Mouse (Mus musculus) forebrain, embryonic 14.5 days (tissue): ENCODE measurements around the gene Tbc1d30. TPM values are rescaled to one million over a fixed set of nuclear protein-coding genes. Genes with fewer than 3 reads are reported as not detected.

Source experiments
- ATAC-seq: fragments of 200-750 bp; cut with Nextera tagmentation; 2 replicates; pipeline ENCODE4 v1.8.0; 2017; ENCODE audit warnings: mild to moderate bottlenecking, moderate library complexity
- DNase-seq: peaks from one replicate; pipeline ENCODE4 v3.0.0-alpha.2; 2015; ENCODE audit warnings: low spot score
- H3K27ac ChIP-seq: fragments of 300-500 bp; sonication (generic); 2 replicates; pipeline ENCODE4 v1.5.1; 2014; ENCODE audit warnings: low read depth, mild to moderate bottlenecking, control low read depth, low read length, moderate library complexity
- H3K27me3 ChIP-seq: fragments of 300-500 bp; sonication (generic); replicated peaks from 2 replicates; pipeline ENCODE4 v1.6.1; 2014; ENCODE audit warnings: low read length, control low read depth, mixed read lengths; ENCODE audit not compliant: control insufficient read depth, insufficient read depth
- H3K36me3 ChIP-seq: fragments of 300-500 bp; sonication (generic); 2 replicates; pipeline ENCODE4 v1.6.1; 2014; ENCODE audit warnings: low read length, control low read depth; ENCODE audit not compliant: control insufficient read depth, insufficient read depth
- H3K4me1 ChIP-seq: fragments of 300-500 bp; sonication (generic); 2 replicates; pipeline ENCODE4 v1.6.1; 2014; ENCODE audit warnings: antibody characterized with exemption, low read length, control low read depth; ENCODE audit not compliant: control insufficient read depth, insufficient read depth
- H3K4me2 ChIP-seq: fragments of 300-500 bp; sonication (generic); 2 replicates; pipeline ENCODE4 v1.6.1; 2014; ENCODE audit warnings: mild to moderate bottlenecking, control low read depth, low read length
- H3K4me3 ChIP-seq: fragments of 300-500 bp; sonication (generic); 2 replicates; pipeline ENCODE4 v1.5.1; 2014; ENCODE audit warnings: low read depth, low read length, control low read depth
- H3K9ac ChIP-seq: fragments of 300-500 bp; sonication (generic); 2 replicates; pipeline ENCODE4 v1.6.1; 2014; ENCODE audit warnings: mild to moderate bottlenecking, low read length, control low read depth, moderate library complexity
- H3K9me3 ChIP-seq: fragments of 300-500 bp; sonication (generic); replicated peaks from 2 replicates; pipeline ENCODE4 v1.6.1; 2016; ENCODE audit warnings: low read length, control low read depth, mixed read lengths; ENCODE audit not compliant: control insufficient read depth
- WGBS: fragments of 180-500 bp; shearing (Covaris S2); extraction: QIAGEN DNeasy Blood & Tissue Kit; methylation state at CpG from one replicate; pipeline ENCODE4 v1.1.7; 2014; 5-methylcytosine and 5-hydroxymethylcytosine counted together
- polyA plus RNA-seq: library from polyadenylated mRNA; unstranded; fragments of >200 nt; fragmentation: Nextera tagmentation; extraction: Ambion mirVana; gene quantifications from 2 replicates; pipeline ENCODE4 v1.2.1, GENCODE M21; 2014

Tbc1d30 gene
- polyA plus RNA-seq, 1 experiment from 2014 or later: 9.3 TPM

- H3K27ac ChIP-seq: no peak overlapping the region
- no peaks in the 10 kb centered on the region for H3K27me3 ChIP-seq
- peaks cover 17% of the 10 kb centered on the region for H3K36me3 ChIP-seq
- H3K4me1 ChIP-seq: peaks cover 6% of the 10 kb centered on the region; the same call in 1 of the 2 replicates
- 94% methylated on average over 18 of the region's 18 CpGs for WGBS
- H3K9me3 ChIP-seq: no peaks in the 10 kb centered on the region
- ATAC-seq: no peak
- H3K4me2 ChIP-seq: no peak overlapping the region
- DNase-seq: no peak
- H3K9ac ChIP-seq: no peak overlapping the region
- no peak overlapping the region for H3K4me3 ChIP-seq
These were observed 17.8 kb upstream of the Tbc1d30 start for GRCm38 (mm10) chr10:121368783-121369465.

DNA sequence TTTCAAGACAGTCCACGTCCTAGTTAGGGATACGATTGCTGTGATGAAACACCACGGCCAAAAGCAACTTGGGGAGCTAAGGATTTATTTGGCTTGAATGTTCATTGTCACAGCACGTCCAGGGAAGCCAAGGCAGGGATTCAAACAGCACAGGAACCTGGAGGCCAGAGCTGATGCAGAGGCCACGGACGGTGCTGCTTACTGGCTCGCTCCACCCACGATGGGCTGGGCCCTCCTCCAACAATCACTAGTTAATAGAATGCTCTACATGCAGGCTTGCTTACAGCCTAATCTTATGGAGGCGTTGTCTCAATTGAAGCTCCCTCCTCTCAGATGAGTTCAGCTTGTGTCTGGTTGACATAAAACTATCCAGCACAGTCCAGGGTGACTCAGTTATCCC is 16.7 kb upstream of the Tbc1d30 start:
- no peaks in the 10 kb centered on the region for H3K9me3 ChIP-seq
- peaks cover 8% of the 10 kb centered on the region; the same call in 1 of the 2 replicates for H3K36me3 ChIP-seq
- DNase-seq (no peak), ATAC-seq (no peak)
- H3K4me1 ChIP-seq: peaks cover 6% of the 10 kb centered on the region; the same call in 1 of the 2 replicates
- no peak overlapping the region for H3K27ac ChIP-seq
- H3K9ac ChIP-seq: no peak overlapping the region
- 87% methylated on average over 9 of the region's 9 CpGs for WGBS
- no peaks in the 10 kb centered on the region for H3K27me3 ChIP-seq
- no peak overlapping the region for H3K4me3 ChIP-seq
- H3K4me2 ChIP-seq: no peak overlapping the region

DNA sequence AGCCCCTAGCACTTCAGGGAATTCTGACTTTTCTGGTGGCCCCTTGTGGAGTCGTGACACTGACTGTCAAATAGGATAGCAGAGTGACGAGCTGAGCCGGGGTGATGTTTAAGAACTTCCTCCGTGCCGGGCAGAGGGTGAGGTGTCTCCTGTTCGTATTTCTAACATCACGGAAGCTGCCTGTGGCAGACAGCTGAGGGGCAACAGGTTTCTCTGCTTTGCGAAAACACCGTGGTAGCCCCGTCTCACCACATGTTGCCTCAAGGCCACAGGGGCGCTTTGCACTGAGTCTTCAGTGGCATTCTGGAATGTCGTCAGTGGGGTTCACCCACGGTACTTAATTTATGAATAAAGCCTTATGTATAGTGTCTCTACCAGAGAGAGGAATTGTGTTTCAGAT is 16.2 kb upstream of the Tbc1d30 start:
- ATAC-seq: no peak

GRCm38 (mm10) chr10:121365781-121366272 is 14.7 kb upstream of the Tbc1d30 start:
- Histone ChIP-seq H3K9ac (peak overlapping the region; percentile 85), H3K27ac (no peak overlapping the region), H3K4me3 (peak overlapping the region; percentile 96), H3K4me2 (peak overlapping the region; percentile 87), H3K9me3 (no peaks in the 10 kb centered on the region), H3K4me1 (peaks cover 6% of the 10 kb centered on the region; the same call in 1 of the 2 replicates), H3K36me3 (no peaks in the 10 kb centered on the region; the same call in 1 of the 2 replicates), H3K27me3 (no peaks in the 10 kb centered on the region)
- ATAC-seq: no peak
- 7% methylated on average over 8 of the region's 9 CpGs for WGBS
- DNase-seq: no peak

More for the DNA sequence above, 16.2 kb upstream of the Tbc1d30 start:
- no peak overlapping the region for H3K4me3 ChIP-seq
- no peak overlapping the region for H3K27ac ChIP-seq
- no peaks in the 10 kb centered on the region for H3K27me3 ChIP-seq
- H3K4me1 ChIP-seq: peaks cover 6% of the 10 kb centered on the region; the same call in 1 of the 2 replicates
- no peak overlapping the region for H3K9ac ChIP-seq
- no peaks in the 10 kb centered on the region for H3K9me3 ChIP-seq
- WGBS: 88% methylated on average over 13 of the region's 13 CpGs
- peaks cover 8% of the 10 kb centered on the region; the same call in 1 of the 2 replicates for H3K36me3 ChIP-seq
- no peak overlapping the region for H3K4me2 ChIP-seq
- DNase-seq: no peak

DNA sequence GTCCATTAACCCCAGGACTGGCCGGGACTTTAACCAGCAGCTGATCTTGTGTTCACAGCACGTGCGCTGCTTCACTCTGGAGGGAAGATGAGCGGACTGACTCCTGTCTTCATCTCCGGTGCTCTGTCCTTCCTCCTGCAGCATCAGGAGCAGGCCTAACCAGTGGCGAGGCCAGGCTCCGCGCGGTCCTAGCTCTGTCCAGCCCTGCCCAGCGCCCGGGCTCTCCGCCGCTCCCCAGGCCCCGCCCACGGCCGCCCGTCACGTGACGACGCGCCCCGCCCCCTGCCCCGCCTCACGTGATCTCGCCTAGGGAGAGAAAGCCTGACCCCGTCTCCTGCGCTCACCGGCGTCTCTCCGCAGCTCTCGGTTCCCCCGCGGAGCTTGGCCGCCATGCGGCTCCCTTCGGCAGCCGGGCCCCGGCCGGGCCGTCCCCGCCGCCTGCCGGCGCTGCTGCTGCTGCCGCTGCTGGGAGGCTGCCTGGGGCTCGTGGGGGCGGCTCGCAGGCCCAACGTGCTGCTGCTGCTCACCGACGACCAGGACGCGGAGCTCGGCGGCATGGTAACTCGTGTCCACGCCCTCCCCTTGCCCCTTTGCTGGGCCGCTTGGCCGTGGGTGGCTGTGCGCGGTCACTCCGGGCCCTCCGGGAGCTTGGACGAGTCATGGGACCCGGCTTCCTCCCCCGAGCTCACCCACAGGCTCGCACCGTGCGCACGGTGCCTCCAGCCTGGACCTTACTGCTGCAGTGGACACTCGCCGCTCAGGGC is 13.9 kb upstream of the Tbc1d30 start, which contains the start of gene Gns:
Gene Gns, plus strand, starts transcription at position 290 of the 764 bp plus-strand sequence.
- peak within 1 kb of the TSS; percentile 35; the same call in 1 of the 2 replicates for H3K27ac ChIP-seq
- peak; percentile 89 for DNase-seq
- no peaks in the 10 kb centered on the region for H3K9me3 ChIP-seq
- peak within 1 kb of the TSS; percentile 85 for H3K9ac ChIP-seq
- peak within 1 kb of the TSS; percentile 87 for H3K4me2 ChIP-seq
- H3K4me1 ChIP-seq: peaks cover 6% of the 10 kb centered on the region; the same call in 1 of the 2 replicates
- no peaks in the 10 kb centered on the region for H3K27me3 ChIP-seq
- H3K4me3 ChIP-seq: peak within 1 kb of the TSS; percentile 96
- WGBS: under 1% methylated on average over 68 of the region's 72 CpGs
- H3K36me3 ChIP-seq: no peaks in the 10 kb centered on the region; the same call in 1 of the 2 replicates
- peak; percentile 99 for ATAC-seq

GRCm38 (mm10) chr10:121364306-121364705 is 13.2 kb upstream of the Tbc1d30 start:
- Histone ChIP-seq H3K27me3 (no peaks in the 10 kb centered on the region), H3K4me1 (peaks cover 6% of the 10 kb centered on the region; the same call in 1 of the 2 replicates)
- WGBS: 31% methylated on average over 15 of the region's 15 CpGs

GRCm38 (mm10) chr10:121363201-121363600 is 12.1 kb upstream of the Tbc1d30 start:
- Histone ChIP-seq H3K4me2 (no peak overlapping the region), H3K27ac (no peak overlapping the region), H3K36me3 (no peaks in the 10 kb centered on the region), H3K4me3 (no peak overlapping the region), H3K27me3 (no peaks in the 10 kb centered on the region), H3K4me1 (peaks cover 6% of the 10 kb centered on the region; the same call in 1 of the 2 replicates), H3K9ac (no peak overlapping the region), H3K9me3 (no peaks in the 10 kb centered on the region)
- WGBS: 80% methylated on average over 8 of the region's 8 CpGs
- DNase-seq (no peak), ATAC-seq (no peak)

More at GRCm38 (mm10) chr10:121364306-121364705, 13.2 kb upstream of the Tbc1d30 start:
- DNase-seq (no peak), ATAC-seq (peak; percentile 1; the same call in 1 of the 2 replicates)
- peak overlapping the region; percentile 87 for H3K4me2 ChIP-seq
- H3K36me3 ChIP-seq: no peaks in the 10 kb centered on the region
- H3K9me3 ChIP-seq: no peaks in the 10 kb centered on the region
- H3K4me3 ChIP-seq: peak overlapping the region; percentile 96
- H3K9ac ChIP-seq: peak overlapping the region; percentile 85; the same call in 1 of the 2 replicates
- no peak overlapping the region for H3K27ac ChIP-seq

- Histone ChIP-seq H3K4me2 (no peak overlapping the region), H3K36me3 (no peaks in the 10 kb centered on the region), H3K27ac (no peak overlapping the region), H3K4me3 (no peak overlapping the region), H3K9me3 (no peaks in the 10 kb centered on the region), H3K9ac (no peak overlapping the region), H3K4me1 (no peaks in the 10 kb centered on the region), H3K27me3 (no peaks in the 10 kb centered on the region)
- DNase-seq (no peak), ATAC-seq (no peak)
- 95% methylated on average over 2 of the region's 2 CpGs for WGBS
These were observed 9.3 kb upstream of the Tbc1d30 start for GRCm38 (mm10) chr10:121360358-121360757.
